Mouse (Mus musculus): ENCODE measurements around the gene Cerk. TPM values are rescaled to one million over a fixed set of nuclear protein-coding genes. Genes with fewer than 3 reads are reported as not detected.
A peak's percentile ranks its signal among the peaks of the same experiment; 100 is the strongest.

Gene Cerk
- 13.6 and 13.7 TPM in 2 replicates for polyA plus RNA-seq (2015; fragmentation: Nextera tagmentation; extraction: Ambion mirVana)

DNA sequence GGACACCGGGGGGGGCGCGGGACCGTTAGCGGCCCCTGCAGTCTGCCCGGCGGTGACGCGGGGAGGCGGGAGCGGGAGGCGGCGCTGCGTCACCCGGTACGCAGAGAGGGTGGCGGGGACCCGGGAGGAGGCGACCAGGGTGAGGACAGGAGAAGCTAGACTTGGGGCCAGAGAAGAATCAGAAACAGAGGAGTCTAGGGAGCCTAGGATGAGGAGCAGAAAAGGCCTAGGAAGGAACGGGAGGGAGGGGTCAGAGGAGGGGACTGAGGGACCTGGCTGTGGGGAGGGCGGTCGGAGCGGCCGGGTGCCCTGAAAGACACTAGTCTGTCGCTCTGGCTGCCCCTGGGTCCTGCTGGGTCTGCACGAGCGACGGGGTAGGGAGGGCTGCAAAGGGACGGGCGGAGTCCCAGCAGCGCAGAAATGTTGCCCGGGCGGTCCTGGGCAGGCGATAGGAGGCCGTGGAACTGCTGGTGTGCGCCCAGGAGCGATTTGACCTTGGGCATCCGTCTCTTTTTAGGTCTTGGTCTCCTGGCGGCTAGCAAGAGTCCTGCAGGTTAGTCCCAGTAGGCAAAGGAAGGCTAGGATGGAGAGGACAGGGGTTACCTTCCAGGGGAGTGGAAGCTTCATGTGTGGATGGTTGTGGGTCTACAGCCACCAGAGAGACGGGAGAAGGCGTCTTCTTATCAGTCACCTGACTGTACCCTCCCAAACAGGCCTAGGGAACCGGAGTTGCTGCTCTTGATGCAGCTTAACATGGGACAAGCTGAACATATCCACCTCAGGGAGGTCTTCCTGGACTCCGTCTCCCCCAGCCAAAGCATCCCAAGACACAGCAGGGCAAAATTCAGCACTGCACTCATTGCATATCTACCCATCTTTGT, at the start of gene Cerk:
TSS of gene Cerk (minus strand) at position 453 of the 881 bp plus-strand sequence.
- 4% methylated on average over 43 of the region's 43 CpGs for WGBS
- Histone ChIP-seq H3K4me2 (replicated peaks; ENCODE audit: low read depth, low read length) (peak within 1 kb of the TSS; percentile 93), H3K9me3 (ENCODE audit: low read length) (no peaks in the 10 kb centered on the region), H3K27ac (ENCODE audit: low read length) (peak within 1 kb of the TSS; percentile 80), H3K9ac (replicated peaks; ENCODE audit: low read length) (peak within 1 kb of the TSS; percentile 92), H3K4me3 (ENCODE audit: low read length) (peak within 1 kb of the TSS; percentile 86), H3K27me3 (ENCODE audit: insufficient read depth, low read length) (no peaks in the 10 kb centered on the region), H3K4me1 (ENCODE audit: insufficient read depth, low read length) (peaks cover 45% of the 10 kb centered on the region), H3K36me3 (ENCODE audit: insufficient read depth, low read length) (no peaks in the 10 kb centered on the region)
- peak; percentile 50 for ATAC-seq (ENCODE audit: low FRiP score, low TSS enrichment)

GRCm38 (mm10) chr15:86234517-86235441, 48.8 kb upstream of the Cerk start:
- no peak overlapping the region for H3K27ac ChIP-seq (ENCODE audit: low read length)
- H3K4me2 ChIP-seq (replicated peaks; ENCODE audit: low read depth, low read length), result no peak overlapping the region
- WGBS, result 84% methylated on average over 22 of the region's 22 CpGs
- no peak for ATAC-seq (ENCODE audit: low FRiP score, low TSS enrichment)
- H3K9me3 ChIP-seq (ENCODE audit: low read length), result no peaks in the 10 kb centered on the region
- H3K4me3 ChIP-seq (ENCODE audit: low read length), result no peak overlapping the region
- no peaks in the 10 kb centered on the region for H3K4me1 ChIP-seq (ENCODE audit: insufficient read depth, low read length)
- H3K36me3 ChIP-seq (ENCODE audit: insufficient read depth, low read length), result peaks cover 12% of the 10 kb centered on the region
- H3K9ac ChIP-seq (replicated peaks; ENCODE audit: low read length), result no peak overlapping the region
- H3K27me3 ChIP-seq (ENCODE audit: insufficient read depth, low read length), result no peaks in the 10 kb centered on the region

- H3K27ac ChIP-seq (ENCODE audit: low read length), result no peak overlapping the region
- ATAC-seq (ENCODE audit: low FRiP score, low TSS enrichment), result no peak
- no peak overlapping the region for H3K4me2 ChIP-seq (replicated peaks; ENCODE audit: low read depth, low read length)
- no peak overlapping the region for H3K4me3 ChIP-seq (ENCODE audit: low read length)
- 92% methylated on average over 5 of the region's 5 CpGs for WGBS
- no peaks in the 10 kb centered on the region for H3K9me3 ChIP-seq (ENCODE audit: low read length)
- no peaks in the 10 kb centered on the region for H3K27me3 ChIP-seq (ENCODE audit: insufficient read depth, low read length)
- no peaks in the 10 kb centered on the region for H3K4me1 ChIP-seq (ENCODE audit: insufficient read depth, low read length)
- no peak overlapping the region for H3K9ac ChIP-seq (replicated peaks; ENCODE audit: low read length)
- H3K36me3 ChIP-seq (ENCODE audit: insufficient read depth, low read length), result peaks cover 12% of the 10 kb centered on the region
These were observed 48.1 kb upstream of the Cerk start for GRCm38 (mm10) chr15:86234001-86234400.

DNA sequence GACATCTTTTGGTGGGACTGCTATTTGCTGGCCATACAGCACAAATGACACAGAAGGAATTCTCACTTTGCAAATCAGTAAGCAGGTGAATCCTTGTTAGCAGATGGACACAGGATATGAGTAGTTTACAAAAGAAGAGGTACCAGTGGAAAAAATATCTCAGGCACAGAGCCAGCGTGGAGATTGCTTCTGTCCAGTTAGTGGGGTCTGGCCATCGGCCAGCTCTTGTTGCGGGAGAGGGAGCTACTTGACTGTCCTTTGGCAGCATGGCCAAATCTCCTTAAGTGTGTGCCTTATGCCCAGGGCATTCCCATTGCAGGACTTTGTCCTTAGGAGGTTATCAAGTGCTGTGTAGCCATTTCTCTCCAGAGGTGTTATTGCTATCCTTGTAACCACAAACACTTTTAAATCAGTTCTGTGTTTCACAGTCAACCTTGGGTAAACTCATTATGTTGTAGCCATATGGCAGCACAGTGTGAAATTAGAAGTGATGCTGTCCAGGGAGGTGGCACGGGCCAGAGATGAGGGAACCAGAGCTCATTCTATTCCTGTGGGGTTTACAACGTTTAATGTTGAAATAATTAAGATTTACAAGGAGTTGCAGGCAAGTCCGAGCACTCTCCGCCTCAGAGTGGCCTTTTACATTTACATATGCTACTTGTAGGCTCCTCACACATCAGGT, 46.0 kb upstream of the Cerk start:
- no peaks in the 10 kb centered on the region for H3K9me3 ChIP-seq (ENCODE audit: low read length)
- ATAC-seq (ENCODE audit: low FRiP score, low TSS enrichment), result no peak

GRCm38 (mm10) chr15:86231170-86231569, 45.2 kb upstream of the Cerk start:
- Histone ChIP-seq H3K9ac (replicated peaks; ENCODE audit: low read length) (no peak overlapping the region), H3K4me3 (ENCODE audit: low read length) (no peak overlapping the region), H3K4me2 (replicated peaks; ENCODE audit: low read depth, low read length) (no peak overlapping the region), H3K36me3 (ENCODE audit: insufficient read depth, low read length) (peaks cover 7% of the 10 kb centered on the region), H3K27me3 (ENCODE audit: insufficient read depth, low read length) (no peaks in the 10 kb centered on the region), H3K27ac (ENCODE audit: low read length) (no peak overlapping the region), H3K9me3 (ENCODE audit: low read length) (no peaks in the 10 kb centered on the region), H3K4me1 (ENCODE audit: insufficient read depth, low read length) (0 out of 2 replicates have a peak, but pooled peaks cover 3% of the 10 kb centered on the region)
- WGBS, result 92% methylated on average over 1 of the region's 1 CpGs
- no peak for ATAC-seq (ENCODE audit: low FRiP score, low TSS enrichment)

More for the DNA sequence above, 46.0 kb upstream of the Cerk start:
- Histone ChIP-seq H3K27ac (ENCODE audit: low read length) (no peak overlapping the region), H3K27me3 (ENCODE audit: insufficient read depth, low read length) (no peaks in the 10 kb centered on the region), H3K9ac (replicated peaks; ENCODE audit: low read length) (no peak overlapping the region), H3K4me2 (replicated peaks; ENCODE audit: low read depth, low read length) (no peak overlapping the region), H3K4me1 (ENCODE audit: insufficient read depth, low read length) (0 out of 2 replicates have a peak, but pooled peaks cover 3% of the 10 kb centered on the region), H3K4me3 (ENCODE audit: low read length) (no peak overlapping the region), H3K36me3 (ENCODE audit: insufficient read depth, low read length) (peaks cover 7% of the 10 kb centered on the region)
- 53% methylated on average over 7 of the region's 7 CpGs for WGBS

DNA sequence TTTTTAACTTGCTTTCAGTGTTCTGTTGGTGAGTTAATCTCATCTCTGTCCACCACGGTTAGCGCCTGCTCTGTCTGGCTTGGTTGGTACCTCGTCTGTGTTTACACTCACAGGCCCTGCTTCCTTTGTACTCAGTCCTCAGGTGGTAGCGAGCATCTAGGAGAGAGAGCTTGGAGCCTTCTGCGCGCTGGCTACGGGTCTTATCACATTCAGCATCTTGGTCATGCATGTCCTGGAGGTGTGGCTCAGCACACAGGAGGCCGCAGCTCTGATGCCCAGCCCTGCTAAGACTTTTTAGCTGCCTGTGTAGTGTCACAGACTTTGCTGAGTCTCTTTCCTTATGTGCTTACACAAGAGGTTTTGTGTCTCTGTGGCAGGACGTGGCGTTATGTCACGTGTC, 43.7 kb upstream of the Cerk start:
- H3K4me1 ChIP-seq (ENCODE audit: insufficient read depth, low read length), result 0 out of 2 replicates have a peak, but pooled peaks cover 3% of the 10 kb centered on the region
- H3K27me3 ChIP-seq (ENCODE audit: insufficient read depth, low read length), result no peaks in the 10 kb centered on the region
- no peak overlapping the region for H3K4me2 ChIP-seq (replicated peaks; ENCODE audit: low read depth, low read length)
- H3K4me3 ChIP-seq (ENCODE audit: low read length), result no peak overlapping the region
- WGBS, result 71% methylated on average over 11 of the region's 11 CpGs
- no peak overlapping the region for H3K27ac ChIP-seq (ENCODE audit: low read length)
- no peaks in the 10 kb centered on the region for H3K9me3 ChIP-seq (ENCODE audit: low read length)
- no peak overlapping the region for H3K9ac ChIP-seq (replicated peaks; ENCODE audit: low read length)
- no peak for ATAC-seq (ENCODE audit: low FRiP score, low TSS enrichment)
- H3K36me3 ChIP-seq (ENCODE audit: insufficient read depth, low read length), result no peaks in the 10 kb centered on the region

DNA sequence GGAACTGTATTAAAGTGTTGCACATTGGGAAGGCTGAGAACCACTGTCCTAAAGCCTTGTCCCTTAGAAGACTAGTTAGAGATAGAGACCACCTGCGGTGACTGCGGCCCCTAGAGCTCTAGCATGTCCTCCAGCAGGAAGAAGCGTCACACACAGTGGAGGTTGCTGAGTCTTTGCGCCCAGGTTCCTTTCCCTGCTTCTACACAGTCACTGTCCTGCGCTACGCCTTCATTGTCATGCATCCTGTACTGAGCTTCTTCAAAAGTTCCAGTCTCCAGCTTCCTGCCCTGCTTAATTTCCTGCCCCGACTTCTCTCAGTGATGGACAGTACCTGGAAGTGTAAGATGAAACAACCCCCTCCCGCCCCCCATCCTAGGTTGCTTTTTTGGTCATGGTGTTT, 43.1 kb upstream of the Cerk start:
- ATAC-seq (ENCODE audit: low FRiP score, low TSS enrichment), result no peak
- no peak overlapping the region for H3K27ac ChIP-seq (ENCODE audit: low read length)
- WGBS, result 82% methylated on average over 8 of the region's 8 CpGs
- no peak overlapping the region for H3K4me2 ChIP-seq (replicated peaks; ENCODE audit: low read depth, low read length)
- H3K36me3 ChIP-seq (ENCODE audit: insufficient read depth, low read length), result no peaks in the 10 kb centered on the region
- 0 out of 2 replicates have a peak, but pooled peaks cover 3% of the 10 kb centered on the region for H3K4me1 ChIP-seq (ENCODE audit: insufficient read depth, low read length)
- no peak overlapping the region for H3K9ac ChIP-seq (replicated peaks; ENCODE audit: low read length)
- no peaks in the 10 kb centered on the region for H3K27me3 ChIP-seq (ENCODE audit: insufficient read depth, low read length)
- H3K9me3 ChIP-seq (ENCODE audit: low read length), result no peaks in the 10 kb centered on the region
- H3K4me3 ChIP-seq (ENCODE audit: low read length), result no peak overlapping the region

DNA sequence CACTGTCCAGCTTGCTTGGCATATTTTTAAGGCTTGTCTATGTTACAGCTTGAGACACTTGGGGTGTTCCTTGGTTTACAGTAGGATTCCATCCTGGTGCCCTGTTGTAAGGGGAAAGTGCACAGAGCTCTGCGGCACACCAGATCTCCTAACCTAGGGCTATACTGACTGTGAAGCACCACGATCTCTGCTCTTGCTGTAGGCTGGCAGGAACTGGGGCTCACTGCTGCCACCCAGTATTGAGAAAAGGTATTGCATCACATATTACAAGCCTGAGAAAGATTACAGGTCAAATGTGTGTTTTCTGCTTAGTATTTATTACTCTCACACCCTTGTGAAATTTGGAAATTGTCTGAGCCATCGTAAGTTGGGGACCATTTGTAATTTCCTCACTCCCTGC, 42.2 kb upstream of the Cerk start:
- Histone ChIP-seq H3K4me2 (replicated peaks; ENCODE audit: low read depth, low read length) (no peak overlapping the region), H3K36me3 (ENCODE audit: insufficient read depth, low read length) (no peaks in the 10 kb centered on the region), H3K9me3 (ENCODE audit: low read length) (peaks cover 2% of the 10 kb centered on the region; the same call in 1 of the 2 replicates), H3K27me3 (ENCODE audit: insufficient read depth, low read length) (no peaks in the 10 kb centered on the region), H3K9ac (replicated peaks; ENCODE audit: low read length) (no peak overlapping the region), H3K27ac (ENCODE audit: low read length) (no peak overlapping the region), H3K4me1 (ENCODE audit: insufficient read depth, low read length) (0 out of 2 replicates have a peak, but pooled peaks cover 3% of the 10 kb centered on the region), H3K4me3 (ENCODE audit: low read length) (no peak overlapping the region)
- WGBS, result 34% methylated on average over 3 of the region's 3 CpGs
- 0 out of 2 replicates have a peak, but pooled peaks have one; percentile 51 for ATAC-seq (ENCODE audit: low FRiP score, low TSS enrichment)

- Histone ChIP-seq H3K36me3 (ENCODE audit: insufficient read depth, low read length) (no peaks in the 10 kb centered on the region), H3K27ac (ENCODE audit: low read length) (no peak overlapping the region), H3K27me3 (ENCODE audit: insufficient read depth, low read length) (no peaks in the 10 kb centered on the region), H3K9ac (replicated peaks; ENCODE audit: low read length) (no peak overlapping the region), H3K4me2 (replicated peaks; ENCODE audit: low read depth, low read length) (no peak overlapping the region), H3K4me1 (ENCODE audit: insufficient read depth, low read length) (0 out of 2 replicates have a peak, but pooled peaks cover 3% of the 10 kb centered on the region), H3K4me3 (ENCODE audit: low read length) (no peak overlapping the region), H3K9me3 (ENCODE audit: low read length) (peaks cover 2% of the 10 kb centered on the region; the same call in 1 of the 2 replicates)
- WGBS, result 78% methylated on average over 2 of the region's 2 CpGs
- ATAC-seq (ENCODE audit: low FRiP score, low TSS enrichment), result no peak
These were observed 41.0 kb upstream of the Cerk start for GRCm38 (mm10) chr15:86226968-86227367.
